Mouse (Mus musculus): Measurements from ENCODE around the gene Gga2. TPM values are rescaled to one million over a fixed set of nuclear protein-coding genes. Genes with fewer than 3 reads are reported as not detected.

The Gga2 gene
- total and polyA plus RNA-seq, 3 experiments = 29.5 to 95.3 (median 30.1) TPM

GRCm38 (mm10) chr7:121962571-121962959 lies 58.5 kb downstream of the Gga2 start:
- no peak overlapping the region for H3K9ac ChIP-seq (ENCODE audit: control insufficient read depth, low read depth, low read length, poor library complexity, severe bottlenecking)
- H3K27ac ChIP-seq (ENCODE audit: control insufficient read depth, low read depth, low read length) = no peak overlapping the region
- H3K36me3 ChIP-seq (ENCODE audit: control insufficient read depth in 1 of 2, insufficient read depth in 2 of 2, low read length in 2 of 2) = peaks cover 0 to 2% of the 10 kb centered on the region in 2 experiments
- H3K27me3 ChIP-seq (ENCODE audit: control insufficient read depth in 1 of 2, insufficient read depth in 2 of 2, low read length in 2 of 2) = no peaks in the 10 kb centered on the region
- H3K4me1 ChIP-seq (ENCODE audit: control insufficient read depth in 1 of 2, insufficient read depth in 2 of 2, low read length in 2 of 2) = peaks cover 0 to 9% of the 10 kb centered on the region in 2 experiments; a peak in 2 of 4 replicates
- H3K9me3 ChIP-seq (replicated peaks; ENCODE audit: insufficient read depth, low read length) = no peaks in the 10 kb centered on the region
- H3K79me2 ChIP-seq (ENCODE audit: control insufficient read depth, insufficient read depth, low read length, poor library complexity) = no peaks in the 10 kb centered on the region
- H3K4me3 ChIP-seq (ENCODE audit: control insufficient read depth in 1 of 2, insufficient read depth in 1 of 2, low read depth in 2 of 2, low read length in 2 of 2) = no peak overlapping the region
- TF ChIP-seq SIN3A (IDR thresholded peaks at IDR 0.05; ENCODE audit: low read length) = no peak
- no peak for TF ChIP-seq MAX (IDR thresholded peaks at IDR 0.05; ENCODE audit: low read length)
- no peak for TF ChIP-seq POLR2AphosphoS5 (IDR thresholded peaks at IDR 0.05; ENCODE audit: borderline replicate concordance, low read depth, low read length)
- no peak for TF ChIP-seq GABPA (IDR thresholded peaks at IDR 0.05; ENCODE audit: low read depth, low read length)
- TF ChIP-seq CHD1 (IDR thresholded peaks at IDR 0.05; ENCODE audit: low read depth, low read length) = no peak
- TF ChIP-seq NELFE (IDR thresholded peaks at IDR 0.05; ENCODE audit: low read depth, low read length) = no peak
- TF ChIP-seq NRF1 (IDR thresholded peaks at IDR 0.05; ENCODE audit: insufficient read depth, low read depth, low read length, poor library complexity, severe bottlenecking) = no peak
- TF ChIP-seq MEF2A (IDR thresholded peaks at IDR 0.05; ENCODE audit: extremely low read depth, insufficient replicate concordance, low read depth, low read length, poor library complexity, severe bottlenecking) = no peak
- TF ChIP-seq USF2 (IDR thresholded peaks at IDR 0.05; ENCODE audit: borderline replicate concordance in 1 of 2, insufficient read depth in 1 of 2, low read depth in 1 of 2, low read length in 2 of 2) = no peak
- TF ChIP-seq CTCF (IDR thresholded peaks at IDR 0.05 in 2 of 3, conservative IDR thresholded peaks at IDR 0.05 in 1 of 3; ENCODE audit: control insufficient read depth in 1 of 3, insufficient read depth in 1 of 3, low read depth in 2 of 3, low read length in 3 of 3, poor library complexity in 1 of 3, severe bottlenecking in 1 of 3) = no peak
- TF ChIP-seq MXI1 (IDR thresholded peaks at IDR 0.05; ENCODE audit: low read depth, low read length) = no peak
- TF ChIP-seq TBP (IDR thresholded peaks at IDR 0.05; ENCODE audit: low read depth, low read length) = no peak
- no peak for TF ChIP-seq ZNF384 (IDR thresholded peaks at IDR 0.05; ENCODE audit: low read depth, low read length)
- TF ChIP-seq E2F4 (IDR thresholded peaks at IDR 0.05; ENCODE audit: borderline replicate concordance, low read depth, low read length) = no peak
- TF ChIP-seq POLR2AphosphoS2 (IDR thresholded peaks at IDR 0.05; ENCODE audit: low read length) = no peak
- DNase-seq (ENCODE audit: low read depth, low spot score) = no peak

GRCm38 (mm10) chr7:121961913-121962570 lies 59.0 kb downstream of the Gga2 start:
- no peak for DNase-seq (ENCODE audit: low read depth, low spot score)
- no peaks in the 10 kb centered on the region for H3K79me2 ChIP-seq (ENCODE audit: control insufficient read depth, insufficient read depth, low read length, poor library complexity)
- TF ChIP-seq ELF1 (IDR thresholded peaks at IDR 0.05; ENCODE audit: low read depth, low read length) (no peak), CHD2 (IDR thresholded peaks at IDR 0.05; ENCODE audit: low read length) (no peak)
- H3K36me3 ChIP-seq (ENCODE audit: control insufficient read depth in 1 of 2, insufficient read depth in 2 of 2, low read length in 2 of 2) = peaks cover 0 to 2% of the 10 kb centered on the region in 2 experiments; a peak in 3 of 4 replicates
- H3K9me3 ChIP-seq (replicated peaks; ENCODE audit: insufficient read depth, low read length) = no peaks in the 10 kb centered on the region
- no peak overlapping the region for H3K9ac ChIP-seq (ENCODE audit: control insufficient read depth, low read depth, low read length, poor library complexity, severe bottlenecking)
- H3K4me1 ChIP-seq (ENCODE audit: control insufficient read depth in 1 of 2, insufficient read depth in 2 of 2, low read length in 2 of 2) = peaks cover 0 to 9% of the 10 kb centered on the region in 2 experiments; a peak in 2 of 4 replicates
- no peak overlapping the region for H3K4me3 ChIP-seq (ENCODE audit: control insufficient read depth in 1 of 2, insufficient read depth in 1 of 2, low read depth in 2 of 2, low read length in 2 of 2)
- no peak overlapping the region for H3K27ac ChIP-seq (ENCODE audit: control insufficient read depth, low read depth, low read length)
- H3K27me3 ChIP-seq (ENCODE audit: control insufficient read depth in 1 of 2, insufficient read depth in 2 of 2, low read length in 2 of 2) = no peaks in the 10 kb centered on the region

Measured in MEL (cell line).